In genomic region chr4:42954297-42954696, GRCm38 (mm10) we compare ENCODE assay signal across 9 mouse cellular contexts. TPM values are rescaled to one million over a fixed set of nuclear protein-coding genes. Genes with fewer than 3 reads are reported as not detected.
DNase-seq lines count a peak whose midpoint lies in the region; ATAC-seq and TF ChIP-seq lines count a peak whose summit lies in the region.
"Had no signal": no experiment of that assay in that cellular context is flagged by ENCODE, and none has a peak within 500 bp of the region (broad histone marks: within the 10 kb centered on the region; RNA-seq: fewer than 3 reads in every experiment).

No protein-coding gene starts in this region.

- H3ac ChIP-seq in C2C12 (ENCODE audit: control insufficient read depth, insufficient read length, low read depth), result no peak overlapping the region

- H3K79me2 ChIP-seq in C2C12 (ENCODE audit: control insufficient read depth, insufficient read depth), result no peaks in the 10 kb centered on the region

- H3K9me3 ChIP-seq in embryonic facial prominence, embryonic 11.5 days (replicated peaks; ENCODE audit: control insufficient read depth, low read length), result no peaks in the 10 kb centered on the region
- no peaks in the 10 kb centered on the region for H3K9me3 ChIP-seq in heart, embryonic 10.5 days
- no peaks in the 10 kb centered on the region for H3K9me3 ChIP-seq in lung, embryonic 14.5 days (ENCODE audit: low read depth, low read length)
- H3K9me3 ChIP-seq: embryonic facial prominence, embryonic 12.5 days had no signal

- no peaks in the 10 kb centered on the region; the same call in 1 of the 2 replicates for H3K4me1 ChIP-seq in embryonic facial prominence, embryonic 11.5 days (ENCODE audit: control insufficient read depth, insufficient read depth, low read length)
- peaks cover 76% of the 10 kb centered on the region for H3K4me1 ChIP-seq in heart, embryonic 10.5 days
- peaks cover 6% of the 10 kb centered on the region; the same call in 1 of the 2 replicates for H3K4me1 ChIP-seq in lung, embryonic 14.5 days (ENCODE audit: insufficient read depth)

- peak; percentile 81 for TF ChIP-seq CTCF in C2C12 (IDR thresholded peaks at IDR 0.05; ENCODE audit: control insufficient read depth, insufficient read depth, insufficient read length)
- TF ChIP-seq CTCF in lung, embryonic 14.5 days (IDR thresholded peaks at IDR 0.05; ENCODE audit: low read depth), result peak; percentile 91

- H3K4me2 ChIP-seq in embryonic facial prominence, embryonic 11.5 days (ENCODE audit: low read depth, low read length), result no peak overlapping the region
- H3K4me2 ChIP-seq in lung, embryonic 14.5 days, result no peak overlapping the region

- no peak overlapping the region for H3K27ac ChIP-seq in embryonic facial prominence, embryonic 11.5 days (replicated peaks; ENCODE audit: low read depth, low read length)
- H3K27ac ChIP-seq in heart, embryonic 10.5 days, result peak overlapping the region; percentile 98
- no peak overlapping the region for H3K27ac ChIP-seq in lung, embryonic 14.5 days (ENCODE audit: low read depth)

- WGBS in embryonic facial prominence, embryonic 11.5 days, result 6% methylated on average over 10 of the region's 10 CpGs
- 8% methylated on average over 10 of the region's 10 CpGs for WGBS in heart, embryonic 10.5 days
- WGBS in lung, embryonic 14.5 days, result 10% methylated on average over 9 of the region's 10 CpGs

- no peak overlapping the region for H3K4me3 ChIP-seq in C2C12 (ENCODE audit: insufficient read depth, poor library complexity, severe bottlenecking)
- H3K4me3 ChIP-seq in embryonic facial prominence, embryonic 11.5 days (ENCODE audit: low read depth, low read length), result no peak overlapping the region
- H3K4me3 ChIP-seq in heart, embryonic 10.5 days, result peak overlapping the region; percentile 28; the same call in 1 of the 2 replicates
- no peak overlapping the region for H3K4me3 ChIP-seq in lung, embryonic 14.5 days (ENCODE audit: low read depth, low read length)
- H3K4me3 ChIP-seq: embryonic facial prominence, embryonic 12.5 days had no signal

- peak; percentile 55 for DNase-seq in adipocyte (ENCODE audit: low spot score)
- peak; percentile 82 for DNase-seq in embryonic facial prominence, embryonic 11.5 days (ENCODE audit: low spot score)
- DNase-seq in heart, embryonic 10.5 days (ENCODE audit: low spot score), result no peak
- DNase-seq in kidney, postnatal 4 days, result peak; percentile 87 to 88
- peak; percentile 82 for DNase-seq in lung, embryonic 14.5 days
- peak; percentile 64 for DNase-seq in ovary, postnatal 36 days (ENCODE audit: low spot score)
- peak; percentile 75 for DNase-seq in urinary bladder, postnatal 14 days (ENCODE audit: low spot score)

- H3K9ac ChIP-seq in embryonic facial prominence, embryonic 11.5 days (replicated peaks; ENCODE audit: low read length), result no peak overlapping the region
- H3K9ac ChIP-seq in lung, embryonic 14.5 days, result no peak overlapping the region
- H3K9ac ChIP-seq: embryonic facial prominence, embryonic 12.5 days had no signal

- no peak for ATAC-seq in embryonic facial prominence, embryonic 11.5 days (replicated peaks; ENCODE audit: insufficient number of reproducible peaks, low FRiP score, low TSS enrichment, low read depth)
- no peak for ATAC-seq in lung, embryonic 14.5 days (ENCODE audit: insufficient read depth)

- H3K27me3 ChIP-seq in C2C12 (ENCODE audit: control insufficient read depth, insufficient read depth, insufficient read length), result no peaks in the 10 kb centered on the region
- H3K27me3 ChIP-seq in embryonic facial prominence, embryonic 11.5 days (ENCODE audit: control insufficient read depth, insufficient read depth, low read length), result no peaks in the 10 kb centered on the region
- no peaks in the 10 kb centered on the region for H3K27me3 ChIP-seq in heart, embryonic 10.5 days (ENCODE audit: insufficient read depth, poor library complexity, severe bottlenecking)
- no peaks in the 10 kb centered on the region for H3K27me3 ChIP-seq in lung, embryonic 14.5 days (ENCODE audit: insufficient read depth, low read length)
- H3K27me3 ChIP-seq: embryonic facial prominence, embryonic 12.5 days had no signal

- H3K79me3 ChIP-seq in C2C12 (ENCODE audit: low read depth), result no peaks in the 10 kb centered on the region

- no peaks in the 10 kb centered on the region for H3K36me3 ChIP-seq in C2C12 (ENCODE audit: control insufficient read depth, insufficient read depth)
- H3K36me3 ChIP-seq in embryonic facial prominence, embryonic 11.5 days (replicated peaks; ENCODE audit: control insufficient read depth, insufficient read depth, low read depth, low read length), result no peaks in the 10 kb centered on the region; the same call in 1 of the 2 replicates
- peaks cover 26% of the 10 kb centered on the region for H3K36me3 ChIP-seq in heart, embryonic 10.5 days
- peaks cover 28% of the 10 kb centered on the region for H3K36me3 ChIP-seq in lung, embryonic 14.5 days (ENCODE audit: insufficient read depth)

TF ChIP-seq in C2C12, 6 proteins besides CTCF, POLR2A, EP300 and RAD21:
- TF ChIP-seq CEBPB (IDR thresholded peaks at IDR 0.05; ENCODE audit: low read depth) (no peak), FOSL1 (IDR thresholded peaks at IDR 0.05; ENCODE audit: insufficient read depth, low read length, poor library complexity, severe bottlenecking) (no peak), MAX (IDR thresholded peaks at IDR 0.05) (no peak), USF1 (IDR thresholded peaks at IDR 0.05; ENCODE audit: low read depth) (no peak), MYOG (IDR thresholded peaks at IDR 0.05; ENCODE audit: control insufficient read depth, extremely low read depth, insufficient read length) (no peak)

RNA-seq across cellular contexts. Expression of gene Dnajb5, which starts 4.7 kb away (rescaled TPM):
- polyA plus RNA-seq in C2C12 (2012; fragmentation: generic; extraction: Trizol), result 5.3 TPM
- 8.6 and 9.7 TPM in 2 replicates for polyA plus RNA-seq in embryonic facial prominence, embryonic 11.5 days (2014; fragmentation: Nextera tagmentation; extraction: Ambion mirVana)
- 11.4 and 12.3 TPM in 2 replicates for polyA plus RNA-seq in heart, embryonic 10.5 days (2016; fragmentation: Nextera tagmentation; extraction: Ambion mirVana)
- polyA plus RNA-seq in lung, embryonic 14.5 days (2014; fragmentation: Nextera tagmentation; extraction: Ambion mirVana), result 6.3 and 6.9 TPM in 2 replicates

RNA-seq across cellular contexts. Expression of gene 1700022I11Rik, which starts 15.1 kb away (rescaled TPM):
- 0.48 TPM for polyA plus RNA-seq in C2C12 (2012; fragmentation: generic; extraction: Trizol)
- polyA plus RNA-seq in embryonic facial prominence, embryonic 11.5 days (2014; fragmentation: Nextera tagmentation; extraction: Ambion mirVana), result 0.70 and 0.76 TPM in 2 replicates
- polyA plus RNA-seq in heart, embryonic 10.5 days (2016; fragmentation: Nextera tagmentation; extraction: Ambion mirVana), result 0.25 and 0.70 TPM in 2 replicates
- 0.43 and 0.46 TPM in 2 replicates for polyA plus RNA-seq in lung, embryonic 14.5 days (2014; fragmentation: Nextera tagmentation; extraction: Ambion mirVana)

RNA-seq across cellular contexts. Expression of gene Phf24, which starts 37.8 kb away (rescaled TPM):
- not detected for polyA plus RNA-seq in C2C12 (2012; fragmentation: generic; extraction: Trizol)
- polyA plus RNA-seq in embryonic facial prominence, embryonic 11.5 days (2014; fragmentation: Nextera tagmentation; extraction: Ambion mirVana), result 0.43 and 0.80 TPM in 2 replicates
- 1.5 and 2.8 TPM in 2 replicates for polyA plus RNA-seq in heart, embryonic 10.5 days (2016; fragmentation: Nextera tagmentation; extraction: Ambion mirVana)
- 0.43 and 0.53 TPM in 2 replicates for polyA plus RNA-seq in lung, embryonic 14.5 days (2014; fragmentation: Nextera tagmentation; extraction: Ambion mirVana)

RNA-seq across cellular contexts. Expression of gene Vcp, which starts 46.0 kb away (rescaled TPM):
- polyA plus RNA-seq in C2C12 (2012; fragmentation: generic; extraction: Trizol), result 319 TPM
- polyA plus RNA-seq in embryonic facial prominence, embryonic 11.5 days (2014; fragmentation: Nextera tagmentation; extraction: Ambion mirVana), result 686 and 688 TPM in 2 replicates
- 588 and 628 TPM in 2 replicates for polyA plus RNA-seq in heart, embryonic 10.5 days (2016; fragmentation: Nextera tagmentation; extraction: Ambion mirVana)
- 558 and 560 TPM in 2 replicates for polyA plus RNA-seq in lung, embryonic 14.5 days (2014; fragmentation: Nextera tagmentation; extraction: Ambion mirVana)

RNA-seq across cellular contexts. Expression of gene Fancg, which starts 56.0 kb away (rescaled TPM):
- 3.2 TPM for polyA plus RNA-seq in C2C12 (2012; fragmentation: generic; extraction: Trizol)
- polyA plus RNA-seq in embryonic facial prominence, embryonic 11.5 days (2014; fragmentation: Nextera tagmentation; extraction: Ambion mirVana), result 19.7 and 22.7 TPM in 2 replicates
- polyA plus RNA-seq in heart, embryonic 10.5 days (2016; fragmentation: Nextera tagmentation; extraction: Ambion mirVana), result 13.9 and 18.0 TPM in 2 replicates
- 19.4 and 20.8 TPM in 2 replicates for polyA plus RNA-seq in lung, embryonic 14.5 days (2014; fragmentation: Nextera tagmentation; extraction: Ambion mirVana)
